Mouse (Mus musculus) right cerebral cortex, postnatal 14 days (tissue): ENCODE data around the gene Rlf.

Experiments
- DNase-seq: peaks from one replicate; pipeline ENCODE4 v3.0.0; 2022

Gene Rlf

DNA sequence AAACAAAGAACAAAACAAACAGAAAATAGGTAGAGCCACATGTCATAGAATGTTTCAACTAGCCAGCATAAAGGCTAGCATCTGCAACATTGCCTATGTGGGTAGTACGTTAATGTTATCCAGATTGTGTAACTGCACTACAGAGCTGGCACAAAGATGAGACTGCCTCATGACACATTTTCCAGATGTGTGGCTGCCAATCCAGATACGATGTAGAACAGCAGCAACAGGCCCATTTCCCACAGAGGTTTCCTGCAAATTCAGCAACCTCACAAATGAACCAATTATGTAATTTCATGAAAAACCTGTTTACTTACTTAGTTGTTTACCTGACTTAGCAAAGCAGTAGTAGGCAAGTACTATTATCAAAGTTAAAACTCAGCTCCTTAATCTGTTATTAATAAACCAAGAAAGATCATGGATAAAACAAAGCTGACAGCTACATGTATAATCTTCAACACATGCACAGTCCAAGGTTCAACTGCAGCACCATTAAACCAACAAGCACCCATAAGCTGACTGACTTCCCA is 51.3 kb downstream of the Rlf start:
- DNase-seq = no peak

DNA sequence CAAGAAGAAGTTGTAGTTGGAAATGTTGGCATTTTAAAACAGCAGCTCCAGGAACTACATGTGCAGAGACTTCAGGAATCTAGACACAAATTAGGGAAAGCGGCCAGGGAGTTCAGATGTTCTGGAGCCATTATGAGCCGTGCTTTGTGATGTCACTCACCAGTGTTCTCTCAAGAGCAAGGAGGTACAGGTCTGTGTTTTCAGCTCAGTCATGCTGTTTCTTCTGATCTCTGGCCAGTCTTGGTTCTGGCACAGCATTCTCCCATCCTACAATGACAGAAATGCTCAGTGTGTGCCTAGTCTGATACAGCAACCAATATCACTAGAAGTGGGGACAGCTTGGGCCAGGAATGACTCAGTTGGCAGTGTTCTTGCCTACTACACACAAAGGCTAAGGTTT is 105.8 kb downstream of the Rlf start, which contains the start of gene Tmco2:
Tmco2 (minus strand) TSS at position 101 of the 400 bp plus-strand sequence.
- DNase-seq = no peak

DNA sequence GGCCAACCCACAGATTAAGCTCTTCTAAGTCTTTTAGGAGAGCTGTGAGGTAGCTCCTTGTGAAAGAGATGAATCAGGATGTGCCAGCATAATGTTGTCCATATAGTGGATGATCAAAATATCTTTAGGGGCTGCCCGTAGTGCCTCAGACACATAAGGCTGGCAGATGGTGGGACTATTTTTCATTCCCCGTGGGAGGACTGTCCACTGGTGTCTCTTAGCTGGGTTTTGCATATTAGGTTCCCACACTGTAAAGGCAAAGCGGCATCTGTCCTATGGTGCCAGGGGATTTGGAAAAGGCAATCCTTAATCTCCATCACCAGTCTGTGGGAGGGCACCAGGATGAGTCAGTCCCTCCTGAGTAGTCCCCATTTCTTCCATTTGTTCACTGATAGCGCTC is 111.6 kb downstream of the Rlf start:
- no peak for DNase-seq

DNA sequence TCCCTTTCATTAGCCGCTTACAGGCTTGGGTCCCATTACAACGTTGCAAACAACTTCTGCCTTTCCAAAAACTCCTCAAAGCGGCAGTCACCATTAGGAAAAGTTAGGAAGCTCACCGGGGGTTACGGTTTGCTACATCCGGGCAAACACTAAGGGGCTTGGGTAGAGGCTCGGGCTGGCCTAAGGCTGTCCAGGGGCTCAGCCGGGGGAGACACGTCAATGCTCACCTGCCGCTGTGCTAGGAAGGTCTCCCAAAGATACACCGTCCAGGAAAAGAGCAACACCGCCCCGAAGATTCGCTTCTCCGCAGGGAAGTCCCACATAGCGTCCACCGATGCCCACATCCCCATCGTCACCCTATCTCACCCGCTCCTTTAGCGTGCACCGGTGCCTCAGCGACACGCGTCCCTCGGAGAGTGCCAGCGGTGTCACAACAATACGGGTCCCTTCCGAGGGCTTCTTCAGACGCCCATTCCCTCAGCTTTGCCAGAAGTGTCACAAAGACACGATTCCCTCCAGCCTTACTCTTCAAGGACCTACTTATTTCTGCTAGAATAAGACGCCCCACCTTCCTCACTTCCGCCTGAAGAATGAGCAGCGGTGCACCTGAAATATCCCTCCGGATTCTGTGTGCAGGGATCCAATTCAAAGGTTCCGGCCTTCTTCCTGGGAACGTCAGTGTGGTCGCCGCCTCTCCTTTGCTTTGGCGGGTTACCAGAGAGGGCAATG is 117.1 kb downstream of the Rlf start, which contains the start of gene Zmpste24:
Zmpste24 (minus strand) TSS at position 592 of the 729 bp plus-strand sequence.
- DNase-seq = peak; percentile 82
